Mouse (Mus musculus) forebrain, postnatal 0 days (tissue): ENCODE measurements around the gene Anapc13. TPM values are rescaled to one million over a fixed set of nuclear protein-coding genes. Genes with fewer than 3 reads are reported as not detected.

Experiments used
- ATAC-seq: fragments of 200-750 bp; cut with Nextera tagmentation; 2 replicates; pipeline ENCODE4 v1.8.0; 2017; ENCODE audit warnings: mild to moderate bottlenecking, moderate library complexity
- DNase-seq: peaks from one replicate; pipeline ENCODE4 v3.0.0-alpha.2; 2015
- H3K27ac ChIP-seq: fragments of 300-500 bp; sonication (generic); 2 replicates; pipeline ENCODE4 v1.5.1; 2014; ENCODE audit warnings: low read depth, mild to moderate bottlenecking, antibody characterized with exemption, low read length, moderate library complexity, mixed read lengths
- H3K27me3 ChIP-seq: fragments of 300-500 bp; sonication (generic); 2 replicates; pipeline ENCODE4 v1.6.1; 2014; ENCODE audit warnings: mild to moderate bottlenecking, low read length, mixed read lengths; ENCODE audit not compliant: insufficient read depth
- H3K36me3 ChIP-seq: fragments of 300-500 bp; sonication (generic); 2 replicates; pipeline ENCODE4 v1.6.1; 2014; ENCODE audit warnings: mild to moderate bottlenecking, moderate library complexity; ENCODE audit not compliant: insufficient read depth
- H3K4me1 ChIP-seq: fragments of 300-500 bp; sonication (generic); 2 replicates; pipeline ENCODE4 v1.6.1; 2014; ENCODE audit warnings: antibody characterized with exemption; ENCODE audit not compliant: insufficient read depth
- H3K4me2 ChIP-seq: fragments of 300-500 bp; sonication (generic); 2 replicates; pipeline ENCODE4 v1.6.1; 2014; ENCODE audit warnings: low read depth, mild to moderate bottlenecking, moderate library complexity
- H3K4me3 ChIP-seq: fragments of 300-500 bp; sonication (generic); 2 replicates; pipeline ENCODE4 v1.5.1; 2014; ENCODE audit warnings: low read depth, low read length, mixed read lengths
- H3K9ac ChIP-seq: fragments of 300-500 bp; sonication (generic); 2 replicates; pipeline ENCODE4 v1.6.1; 2014; ENCODE audit warnings: mild to moderate bottlenecking
- H3K9me3 ChIP-seq: fragments of 300-500 bp; sonication (generic); 2 replicates; pipeline ENCODE4 v1.6.1; 2016; ENCODE audit warnings: low read length
- CTCF ChIP-seq: sonication (generic); IDR thresholded peaks from 2 replicates; pipeline ENCODE4 v1.5.1; 2016; ENCODE audit warnings: antibody characterized with exemption, control low read depth, low read depth
- WGBS: fragments of 180-500 bp; shearing (Covaris S2); extraction: QIAGEN DNeasy Blood & Tissue Kit; methylation state at CpG from one replicate; pipeline ENCODE4 v1.1.7; 2014; 5-methylcytosine and 5-hydroxymethylcytosine counted together
- polyA plus RNA-seq: library from polyadenylated mRNA; unstranded; fragments of >200 nt; fragmentation: Nextera tagmentation; extraction: Ambion mirVana; gene quantifications from 2 replicates; pipeline ENCODE4 v1.2.1, GENCODE M21; 2015
- total RNA-seq: library from RNA; depleted of rRNA; stranded (reverse); fragments of >200 nt; gene quantifications from 2 replicates; pipeline ENCODE4 v1.2.3, GENCODE M21; 2014

The Anapc13 gene
- total and polyA plus RNA-seq, 2 experiments from 2014 or later, result 26.8 to 124 TPM

DNA sequence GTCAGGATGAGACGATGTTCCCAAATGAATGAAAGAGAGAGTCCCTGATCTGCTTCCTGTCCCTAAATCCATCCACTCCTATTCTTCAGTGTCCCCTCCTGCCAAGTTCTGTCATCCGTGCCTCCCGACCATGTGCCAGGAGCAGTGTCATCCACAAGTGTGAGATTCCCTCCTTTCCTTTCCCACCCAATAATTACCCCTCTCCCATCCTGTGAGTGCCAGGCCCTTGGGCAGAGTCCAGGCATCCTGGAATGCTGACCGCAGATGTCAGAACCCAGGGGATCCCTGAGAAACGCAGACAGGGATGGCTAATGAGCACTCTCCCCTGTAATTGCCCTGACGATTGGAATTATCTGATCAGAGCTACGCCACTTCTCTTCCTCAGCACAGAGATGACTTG lies 24.5 kb downstream of the Anapc13 start:
- ATAC-seq (peak; percentile 43), DNase-seq (no peak)
- H3K4me3 ChIP-seq, result no peak overlapping the region
- TF ChIP-seq CTCF, result no peak
- H3K9me3 ChIP-seq, result no peaks in the 10 kb centered on the region
- H3K27me3 ChIP-seq, result no peaks in the 10 kb centered on the region
- peak overlapping the region; percentile 21; the same call in 1 of the 2 replicates for H3K4me2 ChIP-seq
- WGBS, result 15% methylated on average over 7 of the region's 7 CpGs
- H3K27ac ChIP-seq, result no peak overlapping the region
- no peaks in the 10 kb centered on the region for H3K36me3 ChIP-seq
- H3K9ac ChIP-seq, result no peak overlapping the region
- peaks cover 13% of the 10 kb centered on the region; the same call in 1 of the 2 replicates for H3K4me1 ChIP-seq

DNA sequence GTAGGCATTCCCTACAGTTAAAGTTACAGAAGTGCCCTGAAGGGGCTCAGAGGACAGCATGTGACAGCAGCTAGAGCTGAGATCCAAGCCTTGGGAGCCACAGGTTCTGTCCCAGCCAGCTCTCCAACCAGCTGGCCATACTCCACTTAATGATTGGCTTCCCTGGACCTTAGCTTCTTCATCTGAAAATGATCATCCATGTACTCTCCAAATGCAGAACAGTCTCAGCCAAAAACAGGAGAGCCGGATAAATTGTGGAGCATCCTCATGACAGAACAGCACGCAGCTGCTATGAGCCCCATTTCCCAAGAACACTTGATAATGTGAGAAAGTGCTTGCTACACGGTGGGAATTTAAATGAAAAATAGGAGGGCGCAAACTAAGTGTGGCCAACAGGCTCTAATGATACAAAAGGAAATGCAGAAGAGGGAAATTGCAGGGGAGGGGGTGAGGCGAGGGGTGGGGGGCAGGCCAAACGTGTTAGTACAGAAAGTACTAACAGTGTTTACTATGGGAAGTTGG lies 25.2 kb downstream of the Anapc13 start:
- DNase-seq (no peak), ATAC-seq (no peak)
- Histone ChIP-seq H3K27me3 (no peaks in the 10 kb centered on the region), H3K9me3 (no peaks in the 10 kb centered on the region), H3K9ac (no peak overlapping the region), H3K4me1 (peaks cover 13% of the 10 kb centered on the region; the same call in 1 of the 2 replicates), H3K4me3 (no peak overlapping the region), H3K4me2 (no peak overlapping the region), H3K27ac (no peak overlapping the region), H3K36me3 (no peaks in the 10 kb centered on the region)
- 21% methylated on average over 6 of the region's 6 CpGs for WGBS
- no peak for TF ChIP-seq CTCF

DNA sequence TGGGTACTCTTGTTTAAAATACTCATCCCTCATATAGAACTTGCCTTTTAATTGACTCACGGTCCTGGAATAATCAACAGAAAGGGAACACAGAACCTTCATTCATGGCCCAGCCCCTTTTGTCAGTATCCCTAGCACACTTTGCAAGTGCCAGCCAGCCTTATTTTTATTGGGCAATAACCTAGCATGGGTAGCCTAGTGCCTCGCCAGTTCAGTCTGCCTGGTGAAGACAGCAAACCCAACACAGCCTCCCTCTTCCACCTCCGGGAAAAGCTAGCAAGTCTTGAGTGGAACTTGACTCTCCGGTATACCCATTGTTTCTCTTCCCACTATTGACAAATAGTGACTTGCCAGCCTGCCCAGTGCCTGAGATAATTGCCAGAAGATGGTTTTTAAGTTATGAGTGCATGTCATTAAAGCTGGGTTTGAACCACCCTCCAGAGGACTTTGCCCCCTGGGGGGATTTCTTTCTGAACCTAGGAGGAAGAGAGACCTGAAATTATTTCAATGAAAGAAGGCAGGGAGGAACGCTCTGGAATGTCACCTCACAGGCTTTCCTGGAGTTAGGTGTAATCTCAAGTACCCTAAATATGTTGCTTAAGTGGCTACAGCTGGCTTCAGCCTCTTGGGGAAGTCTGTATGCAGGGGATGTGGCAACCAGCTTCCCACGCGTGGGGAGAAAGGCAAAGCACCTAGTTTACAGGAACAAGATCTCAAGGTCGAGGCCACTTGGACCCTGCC lies 30.4 kb downstream of the Anapc13 start:
- no peak for ATAC-seq
- H3K9ac ChIP-seq, result no peak overlapping the region
- WGBS, result 72% methylated on average over 8 of the region's 8 CpGs

DNA sequence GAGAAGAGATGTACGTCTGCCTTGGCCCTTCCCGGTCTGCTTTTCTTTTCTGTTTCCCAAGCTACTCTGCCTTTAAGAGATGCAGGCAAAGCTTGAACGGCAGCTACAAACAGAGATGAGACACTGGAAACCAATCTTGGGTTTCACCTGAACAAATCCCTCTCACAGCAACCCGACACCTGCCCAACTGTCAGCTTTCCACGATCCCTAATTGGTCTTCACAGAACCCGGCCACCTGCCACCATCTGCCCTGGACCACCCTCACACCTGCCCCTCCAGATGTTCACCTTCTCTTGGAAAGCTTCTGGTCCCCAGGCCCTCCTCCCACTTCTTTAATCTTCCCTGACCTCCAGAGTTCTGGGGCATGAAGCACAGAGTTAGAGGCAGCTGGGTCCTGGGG lies 42.0 kb downstream of the Anapc13 start:
- no peak for TF ChIP-seq CTCF
- 36% methylated on average over 6 of the region's 6 CpGs for WGBS
- no peak overlapping the region for H3K4me3 ChIP-seq
- no peaks in the 10 kb centered on the region for H3K4me1 ChIP-seq
- H3K9ac ChIP-seq, result no peak overlapping the region
- no peak for ATAC-seq
- no peaks in the 10 kb centered on the region for H3K9me3 ChIP-seq
- H3K27ac ChIP-seq, result no peak overlapping the region
- no peaks in the 10 kb centered on the region for H3K27me3 ChIP-seq
- DNase-seq, result no peak
- H3K36me3 ChIP-seq, result no peaks in the 10 kb centered on the region
- no peak overlapping the region for H3K4me2 ChIP-seq

More for the DNA sequence above, 30.4 kb downstream of the Anapc13 start:
- Histone ChIP-seq H3K4me3 (no peak overlapping the region), H3K4me1 (no peaks in the 10 kb centered on the region), H3K4me2 (no peak overlapping the region), H3K27me3 (no peaks in the 10 kb centered on the region), H3K27ac (no peak overlapping the region), H3K9me3 (no peaks in the 10 kb centered on the region), H3K36me3 (no peaks in the 10 kb centered on the region)
- DNase-seq, result no peak
- TF ChIP-seq CTCF, result no peak

DNA sequence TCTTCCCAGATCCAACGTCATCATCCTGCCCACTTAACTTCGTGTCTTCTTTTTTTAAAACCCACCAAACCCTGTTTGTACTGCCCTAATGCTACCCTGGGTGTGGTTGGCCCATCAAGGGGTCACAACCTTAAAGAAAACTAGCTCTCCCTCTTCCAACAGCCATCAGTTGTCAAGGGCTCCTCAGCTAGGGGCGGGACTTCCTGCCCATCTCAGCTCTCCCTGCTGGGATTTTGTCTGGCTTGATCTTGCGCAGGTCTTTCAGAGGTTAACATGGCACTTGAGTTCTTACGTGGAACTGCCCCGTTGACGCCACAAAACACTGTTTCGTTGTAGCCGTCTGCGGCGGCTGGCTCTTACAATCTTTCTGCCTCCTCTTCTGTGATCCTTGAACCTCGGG lies 42.8 kb downstream of the Anapc13 start:
- no peak for TF ChIP-seq CTCF
- Histone ChIP-seq H3K36me3 (no peaks in the 10 kb centered on the region), H3K4me2 (no peak overlapping the region), H3K27ac (no peak overlapping the region), H3K4me1 (no peaks in the 10 kb centered on the region), H3K9ac (no peak overlapping the region), H3K27me3 (no peaks in the 10 kb centered on the region), H3K4me3 (no peak overlapping the region), H3K9me3 (no peaks in the 10 kb centered on the region)
- WGBS, result 90% methylated on average over 12 of the region's 12 CpGs
- ATAC-seq (no peak), DNase-seq (no peak)

DNA sequence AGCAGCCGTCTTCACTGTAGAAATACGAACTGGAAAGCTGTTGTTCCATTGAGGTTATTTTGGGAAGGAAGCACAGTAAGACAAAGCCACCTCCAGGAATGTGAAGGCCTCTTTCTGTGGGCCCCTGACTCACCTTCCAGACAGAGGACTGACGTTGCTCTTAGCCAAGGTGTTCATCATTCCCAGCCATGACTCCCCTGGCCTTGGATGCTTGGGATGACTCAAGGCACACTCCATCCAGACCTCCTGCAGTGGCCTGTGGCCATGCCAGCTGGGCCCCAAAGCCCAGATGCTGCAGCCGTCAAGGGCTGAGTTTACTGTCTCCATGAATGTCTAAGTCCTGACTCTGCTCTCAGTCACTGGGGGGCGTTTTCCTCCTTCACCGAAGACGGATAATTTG lies 47.3 kb downstream of the Anapc13 start:
- no peak for TF ChIP-seq CTCF
- WGBS, result 72% methylated on average over 7 of the region's 7 CpGs
- Histone ChIP-seq H3K4me1 (no peaks in the 10 kb centered on the region), H3K9ac (no peak overlapping the region), H3K27ac (no peak overlapping the region), H3K36me3 (no peaks in the 10 kb centered on the region), H3K9me3 (no peaks in the 10 kb centered on the region), H3K27me3 (no peaks in the 10 kb centered on the region), H3K4me2 (no peak overlapping the region), H3K4me3 (no peak overlapping the region)
- DNase-seq (no peak), ATAC-seq (no peak)

DNA sequence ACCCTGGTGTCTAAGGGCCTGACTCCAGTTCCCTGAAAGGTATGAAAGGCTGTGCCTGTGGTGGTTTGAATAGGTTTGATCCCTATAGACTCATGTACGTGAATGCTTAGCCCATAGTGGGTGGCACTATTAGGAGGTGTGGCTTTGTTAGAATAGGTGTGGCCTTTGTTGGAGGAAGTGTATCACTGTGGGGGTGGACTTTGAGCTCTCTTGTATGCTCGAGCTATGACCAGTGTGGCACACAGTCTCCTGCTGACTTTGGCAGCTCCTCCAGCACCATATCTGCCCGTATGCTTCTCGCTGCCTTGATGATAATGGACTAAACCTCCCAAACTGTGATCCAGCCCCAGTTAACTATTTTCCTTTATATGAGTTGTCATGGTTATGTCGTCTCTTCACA lies 49.8 kb downstream of the Anapc13 start:
- ATAC-seq (no peak), DNase-seq (no peak)
- no peaks in the 10 kb centered on the region for H3K27me3 ChIP-seq
- H3K27ac ChIP-seq, result no peak overlapping the region
- H3K4me1 ChIP-seq, result no peaks in the 10 kb centered on the region
- no peak for TF ChIP-seq CTCF
- 77% methylated on average over 5 of the region's 5 CpGs for WGBS
- H3K9ac ChIP-seq, result no peak overlapping the region
- H3K4me3 ChIP-seq, result no peak overlapping the region
- H3K9me3 ChIP-seq, result no peaks in the 10 kb centered on the region
- no peaks in the 10 kb centered on the region for H3K36me3 ChIP-seq
- no peak overlapping the region for H3K4me2 ChIP-seq
